Mouse (Mus musculus): ENCODE results near the gene Sipa1l1.

- no peak for TF ChIP-seq CTCF (IDR thresholded peaks at IDR 0.05; ENCODE audit: borderline replicate concordance, insufficient read depth, low read depth, low read length)
- TF ChIP-seq POLR2A (IDR thresholded peaks at IDR 0.05; ENCODE audit: borderline replicate concordance, insufficient read depth, low read length): no peak
Observed at GRCm38 (mm10) chr12:82187178-82187839, 18.2 kb downstream of the Sipa1l1 start.

Measured in cerebellum, adult 2 months (tissue).